Mouse (Mus musculus): ENCODE results near the gene Taok1. TPM values are rescaled to one million over a fixed set of nuclear protein-coding genes. Genes with fewer than 3 reads are reported as not detected.

Taok1 gene
- polyA plus RNA-seq, 1 experiment from 2014 or later = 13.9 TPM

DNA sequence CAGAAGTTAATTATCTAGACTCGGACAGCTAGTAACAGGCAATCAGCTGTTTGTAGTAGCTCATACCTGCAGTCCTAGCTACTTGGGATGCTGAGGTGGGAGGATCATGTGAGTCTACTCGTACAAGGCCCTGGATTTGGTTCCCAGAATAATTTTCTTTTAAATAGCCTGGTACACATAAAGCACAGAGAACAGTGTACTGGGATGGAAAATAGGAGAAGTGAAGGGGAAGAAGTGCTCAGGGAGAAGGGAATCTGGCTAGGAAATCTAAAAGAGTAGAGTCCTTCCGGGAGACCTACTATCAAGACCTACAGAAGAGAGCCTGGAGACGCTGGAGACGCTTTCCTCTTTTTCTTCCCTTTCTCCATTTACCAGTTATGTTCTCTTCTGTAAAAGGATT is 16.4 kb upstream of the Taok1 start:
- Histone ChIP-seq H3K27ac (replicated peaks) (peak overlapping the region; percentile 68; the same call in 1 of the 2 replicates), H3K4me1 (peaks cover 34% of the 10 kb centered on the region), H3K9me3 (replicated peaks) (no peaks in the 10 kb centered on the region), H3K36me3 (no peaks in the 10 kb centered on the region), H3K4me3 (peak overlapping the region; percentile 55), H3K27me3 (ENCODE audit: low read depth, poor library complexity, severe bottlenecking) (peaks cover 12% of the 10 kb centered on the region)
- 30% methylated on average over 5 of the region's 5 CpGs for WGBS
- DNase-seq (ENCODE audit: low spot score) = no peak

DNA sequence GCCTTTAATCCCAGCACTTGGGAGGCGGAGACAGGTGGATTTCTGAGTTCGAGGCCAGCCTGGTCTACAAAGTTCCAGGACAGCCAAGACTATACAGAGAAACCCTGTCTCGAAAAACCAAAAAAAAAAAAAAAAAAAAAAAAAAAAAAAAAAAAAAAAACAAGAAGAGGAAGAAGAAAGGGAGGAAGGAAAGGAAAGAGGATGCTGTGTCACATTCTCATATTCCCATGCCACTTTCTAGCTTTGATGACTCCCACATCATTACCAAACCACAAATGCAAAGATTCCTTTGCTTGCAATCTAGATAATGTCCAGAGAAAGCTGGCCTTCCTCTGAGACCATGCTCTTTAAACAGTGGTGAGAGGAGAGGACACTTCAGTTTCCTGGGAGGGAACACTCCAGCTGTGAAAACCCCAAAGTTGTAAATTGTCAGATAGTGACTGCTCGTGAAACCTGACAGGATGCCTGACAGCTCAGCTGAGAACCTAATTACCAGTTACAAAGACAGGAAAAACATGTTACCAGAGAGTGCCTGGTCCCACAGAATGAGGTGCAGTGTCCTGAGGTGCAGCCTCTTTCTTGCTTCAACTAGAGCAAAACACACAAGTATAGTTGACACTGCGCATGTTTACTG is 14.4 kb upstream of the Taok1 start:
- DNase-seq (ENCODE audit: low spot score) = no peak
- Histone ChIP-seq H3K4me3 (no peak overlapping the region), H3K9me3 (replicated peaks) (no peaks in the 10 kb centered on the region), H3K27me3 (ENCODE audit: low read depth, poor library complexity, severe bottlenecking) (peaks cover 12% of the 10 kb centered on the region), H3K4me1 (peaks cover 34% of the 10 kb centered on the region), H3K36me3 (no peaks in the 10 kb centered on the region), H3K27ac (replicated peaks) (no peak overlapping the region)
- WGBS = 83% methylated on average over 5 of the region's 5 CpGs

DNA sequence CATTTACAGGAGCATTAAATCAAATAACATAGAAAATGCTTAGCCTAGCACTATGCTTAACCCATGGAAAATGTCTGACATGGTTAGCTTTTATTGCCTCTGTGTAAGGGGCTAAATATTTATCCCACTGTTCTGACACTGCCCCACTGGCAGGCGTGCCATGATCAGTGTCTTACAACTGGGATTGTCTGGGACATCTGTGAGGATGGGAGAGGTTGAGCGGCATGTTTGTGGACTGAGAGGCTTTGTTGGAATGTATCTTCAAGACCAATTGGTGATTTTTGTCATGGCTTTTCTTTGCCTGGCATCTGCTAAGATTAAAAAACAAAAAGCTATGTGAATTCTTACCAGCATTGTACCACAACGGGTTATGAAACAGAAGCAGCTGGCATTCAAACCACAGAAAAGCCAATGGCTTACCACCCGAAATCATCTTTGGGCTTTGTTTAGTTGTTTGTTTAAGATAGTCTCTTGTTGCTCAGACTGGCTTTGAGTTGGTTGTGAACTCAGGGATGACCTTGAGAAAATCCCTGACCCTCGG is 7.5 kb upstream of the Taok1 start:
- 77% methylated on average over 5 of the region's 5 CpGs for WGBS
- Histone ChIP-seq H3K27ac (replicated peaks) (no peak overlapping the region), H3K9me3 (replicated peaks) (no peaks in the 10 kb centered on the region), H3K27me3 (ENCODE audit: low read depth, poor library complexity, severe bottlenecking) (no peaks in the 10 kb centered on the region), H3K4me1 (no peaks in the 10 kb centered on the region), H3K4me3 (no peak overlapping the region), H3K36me3 (no peaks in the 10 kb centered on the region)
- DNase-seq (ENCODE audit: low spot score) = no peak

DNA sequence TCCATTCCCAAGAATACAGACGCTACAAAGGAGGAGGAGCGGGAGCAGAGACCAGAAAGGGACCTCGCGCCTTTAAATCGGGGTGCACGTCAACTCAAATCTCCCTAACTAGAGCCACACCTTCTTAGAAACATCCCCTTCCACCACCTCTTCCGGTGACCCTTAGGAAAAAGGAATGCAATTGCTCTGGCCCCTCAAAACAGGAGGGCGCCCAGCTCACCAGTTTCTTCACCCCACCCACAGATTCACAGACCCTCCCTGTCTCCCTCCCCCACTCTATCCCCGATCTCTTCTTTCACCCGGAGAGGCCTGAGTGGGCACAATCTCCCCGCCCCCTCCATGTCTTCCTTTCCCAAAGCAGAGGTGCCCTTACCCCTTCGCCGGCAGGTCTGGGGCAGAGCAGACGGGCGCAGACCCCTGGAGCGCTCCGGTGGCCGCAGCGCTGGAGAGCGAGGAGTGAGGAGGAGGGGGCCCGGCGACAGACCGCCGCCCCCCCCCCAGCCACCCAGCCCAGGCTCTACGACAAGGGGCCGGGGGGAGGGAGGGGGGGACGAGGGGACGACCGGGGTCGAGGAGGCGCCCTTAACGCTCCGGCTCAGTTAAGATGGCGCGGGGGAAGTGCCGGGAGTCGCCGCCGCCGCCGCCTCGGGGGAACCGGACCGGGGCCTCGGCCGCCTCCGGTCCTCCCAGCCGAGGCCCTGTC is 629 bp downstream of the Taok1 start:
- WGBS = under 1% methylated on average over 36 of the region's 48 CpGs
- Histone ChIP-seq H3K4me3 (peak overlapping the region; percentile 80), H3K27me3 (ENCODE audit: low read depth, poor library complexity, severe bottlenecking) (no peaks in the 10 kb centered on the region), H3K9me3 (replicated peaks) (no peaks in the 10 kb centered on the region), H3K36me3 (peaks cover 28% of the 10 kb centered on the region), H3K4me1 (peaks cover 28% of the 10 kb centered on the region), H3K27ac (replicated peaks) (peak overlapping the region; percentile 100)
- DNase-seq (ENCODE audit: low spot score) = peak; percentile 75

DNA sequence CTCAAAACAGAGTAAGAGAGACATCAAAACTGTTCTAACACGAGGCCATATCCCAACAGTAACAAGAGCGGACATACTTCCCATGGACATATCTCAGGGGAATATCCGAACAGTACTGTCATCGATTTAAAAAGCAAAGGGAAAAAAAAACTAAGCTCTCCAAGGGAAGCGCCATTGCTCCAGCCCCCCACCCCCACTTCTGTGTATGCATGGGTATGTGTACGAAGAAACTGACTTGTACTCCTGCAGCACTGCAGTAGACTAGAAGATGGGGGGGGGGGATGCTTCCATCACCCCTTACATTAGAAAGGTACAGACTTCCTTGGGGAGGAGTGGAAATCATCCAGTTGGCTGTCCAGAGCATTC is 1.2 kb downstream of the Taok1 start:
- Histone ChIP-seq H3K4me3 (peak overlapping the region; percentile 80), H3K27me3 (ENCODE audit: low read depth, poor library complexity, severe bottlenecking) (no peaks in the 10 kb centered on the region), H3K4me1 (peaks cover 28% of the 10 kb centered on the region), H3K36me3 (peaks cover 32% of the 10 kb centered on the region), H3K27ac (replicated peaks) (peak overlapping the region; percentile 100), H3K9me3 (replicated peaks) (no peaks in the 10 kb centered on the region)
- WGBS = 15% methylated on average over 6 of the region's 6 CpGs
- no peak for DNase-seq (ENCODE audit: low spot score)

DNA sequence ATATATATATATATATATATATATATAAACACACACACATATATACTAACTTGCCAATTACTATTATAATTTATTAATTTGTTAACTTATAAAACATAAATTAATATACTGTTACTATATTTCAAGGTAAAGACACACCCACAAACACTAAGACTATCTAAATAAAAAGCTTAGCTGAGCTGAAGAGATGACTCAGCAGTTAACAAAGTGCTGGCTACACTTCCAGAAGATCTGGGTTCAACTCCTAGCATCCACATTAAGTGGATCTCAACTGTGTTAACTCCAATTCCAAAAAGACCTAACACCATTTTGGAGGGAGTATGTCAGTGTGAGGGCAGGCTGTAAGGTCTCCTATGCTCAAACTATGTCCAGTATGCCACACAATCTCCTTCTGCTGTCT is 10.3 kb downstream of the Taok1 start:
- DNase-seq (ENCODE audit: low spot score) = no peak
- H3K4me3 ChIP-seq = no peak overlapping the region
- H3K4me1 ChIP-seq = no peaks in the 10 kb centered on the region
- H3K27ac ChIP-seq (replicated peaks) = no peak overlapping the region
- peaks cover 73% of the 10 kb centered on the region for H3K36me3 ChIP-seq
- no peaks in the 10 kb centered on the region for H3K27me3 ChIP-seq (ENCODE audit: low read depth, poor library complexity, severe bottlenecking)
- H3K9me3 ChIP-seq (replicated peaks) = no peaks in the 10 kb centered on the region

DNA sequence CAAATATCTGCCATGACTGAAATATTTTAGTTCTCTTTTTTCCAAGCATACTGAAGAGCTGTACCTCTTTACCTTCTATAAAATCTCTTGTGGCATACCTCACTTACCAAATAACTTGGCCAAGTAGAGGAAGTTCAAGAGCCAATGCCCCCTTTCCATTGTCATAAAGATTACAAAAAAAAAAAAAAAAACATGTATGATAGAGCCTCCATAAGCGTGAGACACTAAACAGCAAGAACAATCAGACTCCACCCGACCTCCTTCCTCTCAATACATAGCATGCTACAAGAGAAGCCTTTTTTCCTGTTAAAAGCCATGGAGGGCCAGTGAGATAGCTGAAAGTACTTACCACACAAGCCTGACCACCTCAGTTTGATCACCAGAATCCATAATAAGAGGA is 16.2 kb downstream of the Taok1 start:
- H3K9me3 ChIP-seq (replicated peaks) = no peaks in the 10 kb centered on the region
- 97% methylated on average over 2 of the region's 2 CpGs for WGBS
- no peaks in the 10 kb centered on the region for H3K27me3 ChIP-seq (ENCODE audit: low read depth, poor library complexity, severe bottlenecking)
- H3K36me3 ChIP-seq = peaks cover 60% of the 10 kb centered on the region
- no peak overlapping the region for H3K27ac ChIP-seq (replicated peaks)
- no peak for DNase-seq (ENCODE audit: low spot score)
- H3K4me3 ChIP-seq = no peak overlapping the region
- H3K4me1 ChIP-seq = no peaks in the 10 kb centered on the region

DNA sequence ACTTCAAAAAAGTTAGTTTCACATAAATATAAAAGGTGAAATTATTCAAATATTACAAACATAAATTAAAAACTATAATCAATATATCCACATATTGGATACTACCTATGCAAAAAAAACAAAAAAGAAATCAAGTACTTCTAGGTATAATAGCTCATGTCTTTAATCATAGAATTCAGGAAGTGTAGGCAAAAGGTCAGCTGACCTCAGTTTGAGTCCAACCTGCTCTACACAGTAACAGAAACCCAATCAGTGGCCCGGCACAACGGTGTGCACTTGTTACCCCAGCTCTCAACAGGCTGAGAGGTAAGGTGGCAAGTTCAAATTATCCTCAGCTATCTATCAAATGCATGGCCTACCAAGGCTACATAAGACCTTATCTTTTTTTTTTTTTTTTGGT is 16.8 kb downstream of the Taok1 start:
- Histone ChIP-seq H3K4me1 (no peaks in the 10 kb centered on the region), H3K36me3 (peaks cover 58% of the 10 kb centered on the region), H3K4me3 (no peak overlapping the region), H3K27me3 (ENCODE audit: low read depth, poor library complexity, severe bottlenecking) (no peaks in the 10 kb centered on the region), H3K27ac (replicated peaks) (no peak overlapping the region), H3K9me3 (replicated peaks) (no peaks in the 10 kb centered on the region)
- DNase-seq (ENCODE audit: low spot score) = no peak
- 94% methylated on average over 2 of the region's 2 CpGs for WGBS

DNA sequence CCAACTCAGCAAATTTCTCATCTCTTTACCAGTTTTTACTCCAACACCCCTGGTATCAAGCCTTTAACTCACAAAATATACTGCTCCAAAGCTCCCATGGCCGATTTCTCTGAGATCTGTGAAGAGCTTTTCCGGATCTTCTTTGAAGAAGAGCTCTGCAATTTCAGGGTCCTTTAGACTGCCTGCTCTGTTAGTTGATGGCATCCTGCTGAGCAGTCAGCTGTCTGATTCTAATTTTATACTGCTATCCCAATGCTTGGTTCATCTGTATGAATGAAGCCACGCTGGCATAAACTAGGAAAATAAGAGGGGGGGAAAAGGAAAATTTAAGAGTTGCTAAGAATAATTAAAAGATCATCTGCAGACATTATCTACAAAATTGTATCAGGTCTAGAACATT is 22.4 kb downstream of the Taok1 start:
- Histone ChIP-seq H3K36me3 (peaks cover 64% of the 10 kb centered on the region), H3K27me3 (ENCODE audit: low read depth, poor library complexity, severe bottlenecking) (no peaks in the 10 kb centered on the region), H3K4me3 (no peak overlapping the region), H3K9me3 (replicated peaks) (no peaks in the 10 kb centered on the region), H3K27ac (replicated peaks) (no peak overlapping the region), H3K4me1 (no peaks in the 10 kb centered on the region)
- no peak for DNase-seq (ENCODE audit: low spot score)
- WGBS = 91% methylated on average over 3 of the region's 3 CpGs

DNA sequence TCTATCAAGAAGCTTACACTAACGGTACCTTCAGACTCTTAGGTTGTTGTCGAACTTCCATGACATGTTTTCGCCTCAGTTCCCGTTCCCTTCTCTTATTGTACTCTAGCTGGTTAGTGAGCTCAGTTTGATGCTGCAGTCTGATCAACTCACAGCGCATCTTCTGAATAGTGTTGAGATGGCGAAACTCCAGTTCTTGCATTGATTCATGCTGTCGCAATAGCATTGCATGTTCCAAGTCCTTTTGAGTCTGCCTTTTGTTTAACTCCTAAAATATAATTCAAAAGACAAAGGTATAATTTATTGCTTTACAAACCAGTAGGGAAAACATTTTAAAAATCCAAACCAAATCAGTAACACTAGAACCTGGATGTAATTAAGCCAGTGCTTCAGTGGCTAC is 62.4 kb downstream of the Taok1 start:
- no peaks in the 10 kb centered on the region for H3K4me1 ChIP-seq
- no peaks in the 10 kb centered on the region for H3K9me3 ChIP-seq (replicated peaks)
- 94% methylated on average over 7 of the region's 7 CpGs for WGBS
- H3K27me3 ChIP-seq (ENCODE audit: low read depth, poor library complexity, severe bottlenecking) = no peaks in the 10 kb centered on the region
- H3K4me3 ChIP-seq = no peak overlapping the region
- no peak overlapping the region for H3K27ac ChIP-seq (replicated peaks)
- DNase-seq (ENCODE audit: low spot score) = no peak
- peaks cover 99% of the 10 kb centered on the region for H3K36me3 ChIP-seq

DNA sequence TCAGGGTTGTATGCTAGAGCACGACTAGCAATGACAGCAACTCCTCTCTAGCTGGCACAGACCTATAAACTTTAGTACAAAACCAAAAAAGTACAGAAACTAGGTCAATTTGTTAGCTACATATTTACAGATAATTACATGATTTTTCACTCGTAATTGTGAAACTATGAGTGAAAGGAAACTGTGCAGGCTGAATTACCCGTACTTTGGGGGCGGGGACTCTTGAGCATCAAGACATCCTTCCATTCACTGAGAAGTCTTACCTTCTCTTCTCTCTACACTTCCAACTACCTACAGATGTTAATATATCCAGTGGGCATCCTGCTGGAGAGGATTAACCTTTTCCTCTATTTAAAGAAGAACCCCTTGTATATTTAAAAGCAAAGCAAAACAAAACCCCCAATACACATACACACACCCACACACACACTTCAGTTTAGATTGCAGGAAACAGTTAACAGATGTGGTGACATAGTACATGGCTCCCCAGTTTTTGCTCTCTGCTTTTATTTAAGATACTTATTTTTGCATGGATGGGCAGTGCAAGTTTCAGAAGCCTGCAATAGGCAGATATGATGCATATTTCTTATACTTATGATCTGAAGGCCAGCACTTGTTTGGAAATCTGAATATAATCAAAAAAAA is 75.3 kb downstream of the Taok1 start:
- no peaks in the 10 kb centered on the region for H3K4me1 ChIP-seq
- no peaks in the 10 kb centered on the region for H3K9me3 ChIP-seq (replicated peaks)
- H3K27me3 ChIP-seq (ENCODE audit: low read depth, poor library complexity, severe bottlenecking) = no peaks in the 10 kb centered on the region
- no peak overlapping the region for H3K27ac ChIP-seq (replicated peaks)
- DNase-seq (ENCODE audit: low spot score) = no peak
- peaks cover 44% of the 10 kb centered on the region for H3K36me3 ChIP-seq
- WGBS = 88% methylated on average over 4 of the region's 4 CpGs
- H3K4me3 ChIP-seq = no peak overlapping the region

DNA sequence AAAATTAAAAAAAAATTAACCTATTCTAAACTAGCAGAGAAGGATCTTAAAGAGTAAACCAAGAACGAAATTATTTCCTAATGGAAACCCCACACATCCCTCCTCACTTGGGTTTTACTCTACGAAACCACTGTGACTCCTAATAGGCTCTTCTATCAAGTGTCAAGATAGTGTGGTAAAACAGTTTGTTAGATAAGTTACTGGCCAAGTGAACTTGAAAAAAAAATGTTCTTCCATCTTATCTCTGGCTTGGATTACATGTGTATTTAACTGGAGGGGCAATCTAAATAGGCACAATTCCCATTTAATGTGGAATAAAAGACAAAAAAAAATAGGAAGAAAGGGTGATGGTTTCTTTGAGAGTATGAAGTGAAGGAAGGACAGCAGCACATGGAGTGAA is 76.8 kb downstream of the Taok1 start:
- DNase-seq (ENCODE audit: low spot score) = no peak
- Histone ChIP-seq H3K27ac (replicated peaks) (no peak overlapping the region), H3K36me3 (peaks cover 29% of the 10 kb centered on the region), H3K27me3 (ENCODE audit: low read depth, poor library complexity, severe bottlenecking) (no peaks in the 10 kb centered on the region), H3K9me3 (replicated peaks) (no peaks in the 10 kb centered on the region), H3K4me3 (no peak overlapping the region), H3K4me1 (no peaks in the 10 kb centered on the region)
- 89% methylated on average over 2 of the region's 2 CpGs for WGBS

DNA sequence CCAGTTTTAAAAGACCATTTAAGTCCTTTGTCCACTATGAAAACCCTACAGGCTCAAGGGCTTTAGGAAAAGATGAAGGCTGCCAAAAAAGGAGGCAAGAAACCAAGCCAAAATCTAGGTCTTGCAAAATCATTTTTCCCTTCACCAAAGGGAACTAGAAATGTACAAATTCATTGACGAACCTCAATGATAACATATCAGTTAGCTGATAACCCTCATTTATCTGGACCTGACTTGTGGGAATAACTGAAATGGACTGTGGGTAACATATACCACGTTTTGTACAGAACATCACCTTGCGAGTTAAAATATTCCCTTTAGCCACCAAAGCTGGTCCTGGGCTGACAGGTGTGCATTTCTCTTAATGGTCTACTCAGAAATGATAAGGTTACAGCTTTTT is 78.0 kb downstream of the Taok1 start:
- no peak for DNase-seq (ENCODE audit: low spot score)
- no peaks in the 10 kb centered on the region for H3K4me1 ChIP-seq
- no peak overlapping the region for H3K27ac ChIP-seq (replicated peaks)
- H3K27me3 ChIP-seq (ENCODE audit: low read depth, poor library complexity, severe bottlenecking) = no peaks in the 10 kb centered on the region
- WGBS = 87% methylated on average over 3 of the region's 3 CpGs
- H3K36me3 ChIP-seq = peaks cover 18% of the 10 kb centered on the region
- no peaks in the 10 kb centered on the region for H3K9me3 ChIP-seq (replicated peaks)
- no peak overlapping the region for H3K4me3 ChIP-seq

Measured in midbrain, embryonic 10.5 days (tissue).